Mouse (Mus musculus) neutrophil, adult 59 days (primary cell): ENCODE results near the gene Prl7b1. TPM values are rescaled to one million over a fixed set of nuclear protein-coding genes. Genes with fewer than 3 reads are reported as not detected.

Experiments used
- total RNA-seq, 2 experiments: library from RNA; stranded (reverse); gene quantifications; 1 replicate in 1 of 2; 2 replicates in 1 of 2; pipeline ENCODE4 v1.2.4; 2023

Prl7b1 gene
- total RNA-seq, result not detected

DNA sequence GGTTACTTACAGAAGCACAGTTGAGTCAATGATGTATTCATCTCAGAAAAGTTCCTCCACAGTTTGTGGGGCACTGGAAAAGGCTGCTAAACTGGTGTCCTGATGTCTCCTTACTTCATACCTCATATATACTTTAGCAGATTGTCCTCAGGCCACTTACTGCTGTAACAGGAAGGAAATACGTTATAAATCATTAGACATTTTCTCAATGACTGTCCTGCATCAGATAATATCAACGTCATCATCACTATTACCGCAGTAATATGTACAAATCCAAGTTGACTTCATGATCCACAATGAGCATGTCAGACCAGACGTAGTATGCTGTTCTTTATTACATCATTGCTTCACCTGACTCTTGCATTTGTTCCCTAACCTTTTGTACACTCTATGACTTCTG is at the start of gene Prl7b1:
TSS of gene Prl7b1 (minus strand) at position 101 of the 400 bp plus-strand sequence.

DNA sequence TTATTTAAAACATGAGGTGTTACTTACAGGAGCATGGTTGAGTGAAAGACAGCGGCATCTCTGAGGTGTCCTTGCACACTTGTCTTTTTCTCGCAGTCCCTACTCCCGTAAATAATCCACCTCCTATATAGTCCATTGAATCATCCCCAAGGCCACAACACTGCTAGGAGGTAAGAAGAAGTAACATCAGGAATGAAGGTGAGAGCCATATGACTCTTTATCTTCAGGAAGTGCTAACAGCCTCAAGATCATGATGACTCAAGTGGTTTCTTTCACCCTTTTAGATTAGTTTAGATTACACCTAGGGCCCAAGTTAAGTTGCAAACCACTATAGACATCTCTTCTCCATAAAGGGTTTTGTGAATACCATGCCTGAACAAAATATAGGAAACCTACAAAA is 32.0 kb upstream of the Prl7b1 start, which contains the start of gene Prl7a1:
TSS of gene Prl7a1 (minus strand) at position 101 of the 400 bp plus-strand sequence.

DNA sequence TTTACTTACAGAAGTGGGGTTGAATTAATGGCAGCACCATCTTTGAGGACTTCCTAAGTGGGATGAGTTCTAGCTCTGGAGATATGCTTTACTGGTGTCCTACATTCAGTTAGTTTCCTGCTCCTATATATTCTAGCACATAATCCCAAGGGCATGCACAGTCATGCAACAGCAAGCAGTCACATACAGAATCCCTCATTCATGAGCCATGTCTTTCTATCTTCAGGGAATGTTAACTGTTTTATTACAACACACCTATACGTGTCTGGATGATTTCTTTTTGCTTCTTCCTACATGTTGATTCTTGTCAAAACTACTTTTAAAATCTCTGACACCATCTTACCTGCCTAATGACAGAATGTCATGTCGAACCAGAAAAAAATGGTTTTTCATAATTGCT is 28.3 kb downstream of the Prl7b1 start, which contains the start of gene Prl8a1:
TSS of gene Prl8a1 (minus strand) at position 101 of the 400 bp plus-strand sequence.

DNA sequence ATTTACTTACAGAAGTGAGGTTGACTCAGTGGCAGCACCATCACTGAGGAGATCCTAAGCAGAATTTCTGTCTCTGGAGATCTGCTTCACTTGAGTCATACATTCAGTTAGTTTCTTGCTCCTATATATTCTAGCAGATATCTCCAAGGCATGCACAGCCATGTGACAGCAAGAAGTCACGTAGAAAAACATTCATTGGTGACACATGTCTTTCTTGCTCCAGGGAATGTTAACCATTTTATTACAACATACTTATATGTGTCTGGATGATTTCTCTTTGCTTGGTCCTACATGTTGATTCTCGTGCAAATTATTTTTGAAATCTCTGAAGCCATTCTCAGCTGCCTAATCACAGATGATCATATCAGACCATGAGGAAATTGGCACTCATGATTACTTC is 45.9 kb downstream of the Prl7b1 start, which contains the start of gene Prl8a9:
TSS of gene Prl8a9 (minus strand) at position 101 of the 400 bp plus-strand sequence.

Other genes starting within 250 kb of the Prl7b1 start
- not detected for gene Prl2b1, start 219.7 kb downstream of the Prl7b1 start, total RNA-seq
- gene Prl8a6, start 171.9 kb downstream of the Prl7b1 start, total RNA-seq, result not detected
- not detected for gene Prl8a8, start 97.4 kb downstream of the Prl7b1 start, total RNA-seq
- not detected for gene Prl8a9, start 46.0 kb downstream of the Prl7b1 start, total RNA-seq
- gene Prl8a1, start 28.4 kb downstream of the Prl7b1 start, total RNA-seq, result not detected
- not detected for gene Prl7a1, start 31.9 kb upstream of the Prl7b1 start, total RNA-seq
- gene Prl7a2, start 57.5 kb upstream of the Prl7b1 start, total RNA-seq, result not detected
- not detected for gene Prl7d1, start 106.2 kb upstream of the Prl7b1 start, total RNA-seq
- not detected for gene Prl7c1, start 170.2 kb upstream of the Prl7b1 start, total RNA-seq
- gene Prl2a1, start 191.1 kb upstream of the Prl7b1 start, total RNA-seq, result not detected
- gene Prl2c1, start 238.8 kb upstream of the Prl7b1 start, total RNA-seq, result not detected